Mouse (Mus musculus) activated CD4-positive, CD25-positive, alpha-beta regulatory T cell, adult 9 weeks (primary cell): ENCODE measurements around the gene Cfp. TPM values are rescaled to one million over a fixed set of nuclear protein-coding genes. Genes with fewer than 3 reads are reported as not detected.

Experiments used
- polyA plus RNA-seq: library from polyadenylated mRNA; unstranded; fragments of 100-300 nt; shearing (Covaris generic); gene quantifications from one replicate; pipeline ENCODE4 v1.2.1, GENCODE M21; 2017

Gene Cfp
- 7.6 TPM for polyA plus RNA-seq

DNA sequence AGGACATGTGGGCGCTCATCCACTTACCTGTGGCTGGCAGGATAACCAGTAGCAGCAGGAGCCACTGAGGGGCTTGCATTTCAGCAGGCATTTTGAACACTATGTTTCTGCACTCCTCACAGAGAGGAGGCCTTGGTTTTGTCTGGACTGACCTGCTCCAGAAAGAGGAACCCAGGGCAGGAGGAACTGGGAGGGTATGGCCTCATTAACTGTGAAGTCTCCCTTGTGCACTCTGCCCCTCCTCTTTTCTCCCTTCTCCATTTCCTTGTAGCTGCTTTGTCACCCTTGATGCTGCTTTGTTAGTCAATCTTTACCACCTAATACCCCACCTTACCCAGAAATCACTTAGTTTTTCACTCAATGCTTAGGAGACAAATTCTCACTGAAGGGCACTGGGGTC, at the start of gene Cfp:
Cfp (minus strand) TSS at position 192 of the 400 bp plus-strand sequence.

GRCm38 (mm10) chrX:20961477-20962378, 30.4 kb upstream of the Cfp start, which contains the start of gene Uxt:
TSS of gene Uxt (minus strand) at chrX:20962017.

DNA sequence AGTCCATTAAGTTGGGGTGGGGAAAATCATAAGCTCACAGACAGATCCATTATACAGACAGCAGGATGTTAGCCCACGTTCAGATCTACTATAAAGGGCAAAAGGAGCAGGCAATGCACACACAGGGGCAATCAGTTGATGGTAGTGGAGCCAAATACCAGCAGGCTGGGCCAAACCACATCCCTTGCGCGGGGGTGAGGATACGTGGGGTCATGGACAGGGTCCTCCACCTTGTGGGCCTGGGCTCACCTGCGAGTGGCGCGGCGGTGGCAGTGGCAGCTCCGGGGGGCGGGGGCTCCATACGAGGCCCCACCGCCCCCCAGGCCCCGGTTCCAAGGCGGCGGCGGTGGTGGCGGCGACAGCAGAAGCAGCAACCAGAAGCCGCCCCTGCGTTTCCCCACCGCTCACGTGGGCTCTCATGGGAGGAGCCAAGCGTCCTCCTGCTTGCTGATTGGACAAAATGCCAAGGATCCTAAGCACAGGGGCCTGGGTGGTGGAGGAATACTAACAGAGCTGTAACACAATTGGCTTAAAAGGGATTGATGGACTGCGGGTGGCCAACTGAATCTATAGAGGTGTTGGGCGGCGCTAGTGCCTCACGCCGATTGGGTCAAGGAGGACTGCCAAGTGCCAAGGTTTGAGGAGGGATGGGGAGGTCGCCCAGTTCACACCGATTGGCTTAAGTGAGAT, 19.0 kb upstream of the Cfp start, which contains the start of gene Elk1:
Elk1 (minus strand) TSS at position 418 of the 690 bp plus-strand sequence.

DNA sequence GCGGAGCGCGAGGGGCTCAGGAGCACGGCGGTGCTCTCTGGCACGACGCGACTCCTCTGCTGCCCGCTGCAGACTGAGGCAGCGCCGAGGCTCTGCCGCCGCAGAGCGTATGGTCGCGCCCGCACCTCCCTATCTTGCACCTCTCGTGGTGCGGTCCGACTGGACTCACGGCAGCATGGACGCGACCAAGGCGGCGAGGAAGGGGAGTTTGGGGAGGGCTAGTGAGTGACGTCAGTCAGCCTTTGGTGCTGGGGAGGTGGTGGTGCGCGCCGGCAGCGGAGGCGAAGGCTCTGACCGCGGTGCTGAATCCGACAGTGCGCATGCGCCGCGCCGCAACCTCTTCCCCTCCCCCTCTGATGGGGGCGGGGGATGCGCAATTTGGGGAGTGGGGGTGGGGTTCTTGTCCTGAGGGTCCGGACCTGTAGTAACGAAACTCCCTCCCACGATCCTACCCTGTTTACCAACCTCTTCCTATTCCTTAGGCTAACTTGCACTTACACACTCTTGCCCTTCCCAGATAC, 10.5 kb downstream of the Cfp start, which contains the start of gene Syn1:
Syn1 (minus strand) TSS at position 161 of the 521 bp plus-strand sequence.

Other genes starting within 250 kb of the Cfp start
- gene Cdk16, start 243.6 kb downstream of the Cfp start, polyA plus RNA-seq, result 10.6 TPM
- 23.5 TPM for gene Usp11, start 227.6 kb downstream of the Cfp start, polyA plus RNA-seq
- gene Araf, start 133.7 kb downstream of the Cfp start, polyA plus RNA-seq, result 185 TPM
- gene Timp1, start 61.4 kb downstream of the Cfp start, polyA plus RNA-seq, result not detected
- gene Syn1, start 10.6 kb downstream of the Cfp start, polyA plus RNA-seq, result 0.13 TPM
- gene Elk1, start 19.1 kb upstream of the Cfp start, polyA plus RNA-seq, result 10.9 TPM
- gene Uxt, start 30.5 kb upstream of the Cfp start, polyA plus RNA-seq, result 44.5 TPM
- 16.6 TPM for gene Zfp182, start 130.8 kb upstream of the Cfp start, polyA plus RNA-seq
- not detected for gene Spaca5, start 136.9 kb upstream of the Cfp start, polyA plus RNA-seq
- 1.9 TPM for gene Zfp300, start 158.0 kb upstream of the Cfp start, polyA plus RNA-seq
- gene Ssxa1, start 184.3 kb upstream of the Cfp start, polyA plus RNA-seq, result not detected
- not detected for gene Gm21876, start 244.1 kb upstream of the Cfp start, polyA plus RNA-seq